Mouse (Mus musculus) thymus, postnatal 0 days (tissue): ENCODE data around the gene Retn. TPM values are rescaled to one million over a fixed set of nuclear protein-coding genes. Genes with fewer than 3 reads are reported as not detected.

Experiments used
- polyA plus RNA-seq: library from polyadenylated mRNA; unstranded; fragments of >200 nt; fragmentation: Nextera tagmentation; extraction: Ambion mirVana; gene quantifications from 2 replicates; pipeline ENCODE4 v1.2.1, GENCODE M21; 2015

Gene Retn
- polyA plus RNA-seq, 1 experiment from 2014 or later, result 1.5 TPM

Other genes starting within 250 kb of the Retn start
- gene Pex11g, start 188.1 kb upstream of the Retn start, polyA plus RNA-seq, result 2.6 and 3.0 TPM in 2 replicates
- 0.10 TPM in 1 of 2 replicates, not detected in the other for gene Tex45, start 184.9 kb upstream of the Retn start, polyA plus RNA-seq
- 21.4 and 23.0 TPM in 2 replicates for gene Zfp358, start 162.6 kb upstream of the Retn start, polyA plus RNA-seq
- gene Mcoln1, start 155.3 kb upstream of the Retn start, polyA plus RNA-seq, result 28.4 and 32.3 TPM in 2 replicates
- 10.4 and 12.9 TPM in 2 replicates for gene Pnpla6, start 140.4 kb upstream of the Retn start, polyA plus RNA-seq
- gene C330021F23Rik, start 87.8 kb upstream of the Retn start, polyA plus RNA-seq, result 0.19 TPM in 1 of 2 replicates, not detected in the other
- 0.81 and 1.1 TPM in 2 replicates for gene Camsap3, start 68.5 kb upstream of the Retn start, polyA plus RNA-seq
- gene Xab2, start 34.5 kb upstream of the Retn start, polyA plus RNA-seq, result 62.2 and 64.3 TPM in 2 replicates
- 182 and 202 TPM in 2 replicates for gene Pet100, start 34.2 kb upstream of the Retn start, polyA plus RNA-seq
- 0.31 and 0.42 TPM in 2 replicates for gene Pcp2, start 30.2 kb upstream of the Retn start, polyA plus RNA-seq
- gene Stxbp2, start 24.8 kb upstream of the Retn start, polyA plus RNA-seq, result 114 and 120 TPM in 2 replicates
- 0.78 and 0.88 TPM in 2 replicates for gene Mcemp1, start 10.0 kb downstream of the Retn start, polyA plus RNA-seq
- 1.6 and 2.1 TPM in 2 replicates for gene Fcor, start 16.6 kb downstream of the Retn start, polyA plus RNA-seq
- gene Trappc5, start 20.5 kb downstream of the Retn start, polyA plus RNA-seq, result 39.7 and 41.7 TPM in 2 replicates
- 0.31 and 0.37 TPM in 2 replicates for gene Fcer2a, start 38.4 kb downstream of the Retn start, polyA plus RNA-seq
- 0.10 and 0.18 TPM in 2 replicates for gene Clec4g, start 64.9 kb downstream of the Retn start, polyA plus RNA-seq
- gene Cd209a, start 93.2 kb downstream of the Retn start, polyA plus RNA-seq, result 1.1 and 1.3 TPM in 2 replicates
- 0.22 and 0.29 TPM in 2 replicates for gene Cd209e, start 198.5 kb downstream of the Retn start, polyA plus RNA-seq
- 0.46 TPM in 2 replicates for gene Cd209d, start 222.8 kb downstream of the Retn start, polyA plus RNA-seq